Mouse (Mus musculus): ENCODE data around the gene Eps8l2.

DNA sequence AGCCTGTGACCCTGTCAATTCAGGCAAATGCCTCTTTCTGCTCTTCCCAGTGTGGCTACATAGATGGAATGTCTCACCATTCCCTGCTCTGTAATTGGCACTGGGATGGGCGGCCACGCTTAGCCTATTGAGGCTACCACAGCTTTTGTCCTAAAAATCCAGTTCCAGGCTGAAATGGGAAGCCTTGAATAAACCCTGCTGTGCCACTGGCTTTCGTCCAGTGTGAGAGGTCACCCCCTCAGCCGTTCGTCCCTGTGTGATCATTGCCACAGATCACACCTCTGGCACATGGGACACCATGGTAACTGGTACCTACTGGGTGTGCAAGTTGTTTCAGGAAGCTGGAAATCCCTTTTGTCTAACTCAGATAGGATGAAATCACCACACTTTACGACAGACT is 34.9 kb downstream of the Eps8l2 start:
- TF ChIP-seq USF1 (IDR thresholded peaks at IDR 0.05; ENCODE audit: low read depth) (no peak), POLR2A (IDR thresholded peaks at IDR 0.05; ENCODE audit: insufficient read length, low read depth) (no peak), POLR2AphosphoS2 (IDR thresholded peaks at IDR 0.05; ENCODE audit: insufficient read length, low read depth) (no peak), MAX (IDR thresholded peaks at IDR 0.05; ENCODE audit: low read depth) (no peak)
